Mouse (Mus musculus) intestine, postnatal 0 days (tissue): ENCODE data around the gene Rlf. TPM values are rescaled to one million over a fixed set of nuclear protein-coding genes. Genes with fewer than 3 reads are reported as not detected.

ENCODE experiments used
- ATAC-seq: fragments of 200-750 bp; cut with Nextera tagmentation; 2 replicates; pipeline ENCODE4 v1.8.0; 2017; ENCODE audit warnings: mild to moderate bottlenecking, moderate TSS enrichment, moderate library complexity
- H3K27ac ChIP-seq: fragments of 300-500 bp; sonication (generic); 2 replicates; pipeline ENCODE4 v1.5.1; 2014; ENCODE audit warnings: mild to moderate bottlenecking, low read depth, low read length, moderate library complexity
- H3K27me3 ChIP-seq: fragments of 300-500 bp; sonication (generic); replicated peaks from 2 replicates; pipeline ENCODE4 v1.6.1; 2014; ENCODE audit warnings: low read length, mixed read lengths; ENCODE audit not compliant: control insufficient read depth, insufficient read depth
- H3K36me3 ChIP-seq: fragments of 300-500 bp; sonication (generic); 2 replicates; pipeline ENCODE4 v1.6.1; 2014; ENCODE audit warnings: mild to moderate bottlenecking, moderate library complexity; ENCODE audit not compliant: control insufficient read depth, insufficient read depth
- H3K4me1 ChIP-seq: fragments of 300-500 bp; sonication (generic); replicated peaks from 2 replicates; pipeline ENCODE4 v1.6.1; 2014; ENCODE audit warnings: antibody characterized with exemption, low read length, mixed read lengths; ENCODE audit not compliant: control insufficient read depth, insufficient read depth
- H3K4me2 ChIP-seq: fragments of 300-500 bp; sonication (generic); replicated peaks from 2 replicates; pipeline ENCODE4 v1.6.1; 2014; ENCODE audit warnings: low read depth, mild to moderate bottlenecking, moderate library complexity
- H3K4me3 ChIP-seq: fragments of 300-500 bp; sonication (generic); 2 replicates; pipeline ENCODE4 v1.5.1; 2014; ENCODE audit warnings: low read depth, low read length
- H3K9ac ChIP-seq: fragments of 300-500 bp; sonication (generic); 2 replicates; pipeline ENCODE4 v1.6.1; 2014; ENCODE audit warnings: mild to moderate bottlenecking, low read depth, low read length
- H3K9me3 ChIP-seq: fragments of 300-500 bp; sonication (generic); 2 replicates; pipeline ENCODE4 v1.6.1; 2016; ENCODE audit warnings: mixed run types; ENCODE audit not compliant: control insufficient read depth
- CTCF ChIP-seq: sonication (generic); IDR thresholded peaks from 2 replicates; pipeline ENCODE4 v1.5.1; 2016; ENCODE audit warnings: low read depth, mild to moderate bottlenecking, control low read depth, antibody characterized with exemption, moderate library complexity
- WGBS: fragments of 180-500 bp; shearing (Covaris S2); extraction: QIAGEN DNeasy Blood & Tissue Kit; methylation state at CpG from one replicate; pipeline ENCODE4 v1.1.7; 2014; 5-methylcytosine and 5-hydroxymethylcytosine counted together
- polyA plus RNA-seq: library from polyadenylated mRNA; unstranded; fragments of >200 nt; fragmentation: Nextera tagmentation; extraction: Ambion mirVana; gene quantifications from 2 replicates; pipeline ENCODE4 v1.2.1, GENCODE M21; 2015

Rlf gene
- polyA plus RNA-seq, result 4.5 and 5.7 TPM in 2 replicates

DNA sequence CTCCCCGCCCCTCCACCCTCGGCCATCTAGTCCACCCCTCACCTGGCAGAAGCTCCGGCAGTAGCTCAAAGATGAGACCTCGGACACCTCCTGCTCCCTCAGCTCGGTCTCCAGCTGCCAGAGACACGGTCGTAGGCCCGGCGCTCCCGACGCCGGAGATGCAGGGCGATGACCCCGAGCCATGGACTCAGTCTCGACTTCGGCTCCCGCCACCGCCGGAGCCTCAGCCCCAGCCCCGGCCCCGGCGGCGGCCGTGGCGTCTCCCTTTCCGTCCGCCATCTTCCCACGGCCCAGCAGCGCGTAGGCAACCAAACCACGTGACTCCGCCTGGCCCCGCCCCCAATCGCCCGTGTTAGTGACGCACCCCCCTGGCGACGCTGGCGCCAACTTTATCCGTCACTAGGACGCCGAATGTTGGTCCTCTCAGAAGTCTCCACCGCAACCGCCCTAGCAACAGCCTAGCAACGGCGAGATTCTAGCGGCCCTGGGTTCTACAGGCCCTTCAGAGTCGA, at the start of gene Rlf:
Gene Rlf, minus strand, starts transcription at position 292 of the 512 bp plus-strand sequence.
- ATAC-seq, result peak; percentile 98
- no peaks in the 10 kb centered on the region for H3K9me3 ChIP-seq
- peak within 1 kb of the TSS; percentile 96 for H3K9ac ChIP-seq
- H3K27me3 ChIP-seq, result no peaks in the 10 kb centered on the region
- H3K4me1 ChIP-seq, result peaks cover 5% of the 10 kb centered on the region; the same call in 1 of the 2 replicates
- no peaks in the 10 kb centered on the region for H3K36me3 ChIP-seq
- under 1% methylated on average over 48 of the region's 48 CpGs for WGBS
- peak within 1 kb of the TSS; percentile 99 for H3K4me3 ChIP-seq
- TF ChIP-seq CTCF, result no peak
- peak within 1 kb of the TSS; percentile 79 for H3K4me2 ChIP-seq
- H3K27ac ChIP-seq, result peak within 1 kb of the TSS; percentile 82

GRCm38 (mm10) chr4:121241612-121242000, 26.7 kb upstream of the Rlf start:
- no peaks in the 10 kb centered on the region for H3K4me1 ChIP-seq
- no peak overlapping the region for H3K4me2 ChIP-seq
- no peaks in the 10 kb centered on the region for H3K27me3 ChIP-seq
- WGBS, result 79% methylated on average over 1 of the region's 1 CpGs
- H3K27ac ChIP-seq, result no peak overlapping the region
- H3K9ac ChIP-seq, result no peak overlapping the region
- no peak for ATAC-seq
- no peak overlapping the region for H3K4me3 ChIP-seq
- no peak for TF ChIP-seq CTCF
- no peaks in the 10 kb centered on the region for H3K36me3 ChIP-seq
- H3K9me3 ChIP-seq, result no peaks in the 10 kb centered on the region

- 45% methylated on average over 14 of the region's 14 CpGs for WGBS
- no peaks in the 10 kb centered on the region for H3K9me3 ChIP-seq
- TF ChIP-seq CTCF, result peak; percentile 78
- no peaks in the 10 kb centered on the region for H3K36me3 ChIP-seq
- no peak overlapping the region for H3K4me2 ChIP-seq
- no peak for ATAC-seq
- no peaks in the 10 kb centered on the region for H3K27me3 ChIP-seq
- H3K27ac ChIP-seq, result no peak overlapping the region
- no peak overlapping the region for H3K9ac ChIP-seq
- no peaks in the 10 kb centered on the region for H3K4me1 ChIP-seq
- no peak overlapping the region for H3K4me3 ChIP-seq
These were observed 26.0 kb upstream of the Rlf start for GRCm38 (mm10) chr4:121240637-121241611.

DNA sequence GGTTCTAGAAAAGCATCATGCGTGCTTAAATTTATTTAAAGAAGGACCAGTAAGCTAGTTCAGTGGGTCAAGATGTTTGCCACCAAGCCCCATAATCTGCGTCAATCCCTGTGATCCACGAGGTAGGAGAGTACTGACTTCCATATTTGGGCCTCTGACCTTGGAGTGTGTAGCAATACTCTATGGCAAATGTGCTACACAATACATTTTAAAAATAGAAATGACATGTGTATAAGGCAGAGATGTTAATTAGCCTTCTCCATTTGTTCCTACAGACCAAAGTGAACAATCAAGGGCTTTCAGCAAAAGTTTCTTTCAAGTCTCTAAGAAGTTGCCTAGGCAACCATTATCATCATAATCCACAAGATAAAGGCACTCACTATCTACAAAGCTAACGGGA, 25.0 kb upstream of the Rlf start:
- H3K4me3 ChIP-seq, result no peak overlapping the region
- 51% methylated on average over 4 of the region's 4 CpGs for WGBS
- no peak for ATAC-seq
- no peak for TF ChIP-seq CTCF
- no peaks in the 10 kb centered on the region for H3K9me3 ChIP-seq
- no peak overlapping the region for H3K9ac ChIP-seq
- H3K4me2 ChIP-seq, result no peak overlapping the region
- H3K36me3 ChIP-seq, result no peaks in the 10 kb centered on the region
- H3K4me1 ChIP-seq, result no peaks in the 10 kb centered on the region
- H3K27me3 ChIP-seq, result no peaks in the 10 kb centered on the region
- no peak overlapping the region for H3K27ac ChIP-seq

GRCm38 (mm10) chr4:121231772-121232414, 17.0 kb upstream of the Rlf start:
- H3K27ac ChIP-seq, result no peak overlapping the region
- no peak for ATAC-seq
- peak; percentile 74 for TF ChIP-seq CTCF
- no peak overlapping the region for H3K4me3 ChIP-seq
- no peaks in the 10 kb centered on the region for H3K9me3 ChIP-seq
- H3K9ac ChIP-seq, result no peak overlapping the region
- no peaks in the 10 kb centered on the region for H3K36me3 ChIP-seq
- H3K4me1 ChIP-seq, result no peaks in the 10 kb centered on the region
- H3K4me2 ChIP-seq, result no peak overlapping the region
- 15% methylated on average over 5 of the region's 5 CpGs for WGBS
- H3K27me3 ChIP-seq, result no peaks in the 10 kb centered on the region
